Mouse (Mus musculus): ENCODE measurements around the gene Triobp. TPM values are rescaled to one million over a fixed set of nuclear protein-coding genes. Genes with fewer than 3 reads are reported as not detected.

Gene Triobp
- polyA plus RNA-seq, 1 experiment from 2014 or later, result 54.4 TPM

DNA sequence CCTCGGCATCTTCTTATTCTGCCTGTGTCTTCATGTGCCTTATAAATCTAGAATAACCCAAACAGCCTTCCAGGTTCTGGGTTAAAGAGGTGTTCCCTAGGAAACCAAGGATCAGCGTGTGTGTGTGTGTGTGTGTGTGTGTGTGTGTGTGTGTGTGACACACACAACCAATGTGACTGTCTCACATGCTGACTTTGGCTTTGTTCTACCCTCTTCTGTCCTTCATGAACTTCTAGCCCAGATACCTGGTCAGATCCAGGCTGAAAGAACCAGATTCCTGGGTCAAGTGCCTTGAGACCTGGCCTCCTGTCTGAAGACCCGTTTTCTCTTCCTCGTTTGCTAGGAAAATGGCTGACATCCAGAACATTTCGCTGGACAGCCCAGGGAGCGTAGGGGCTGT is 94.1 kb downstream of the Triobp start, which contains the start of gene Galr3:
Gene Galr3, plus strand, starts transcription at position 301 of the 400 bp plus-strand sequence.
- H3K9ac ChIP-seq, result peak within 1 kb of the TSS; percentile 26
- H3K9me3 ChIP-seq, result no peaks in the 10 kb centered on the region
- WGBS, result 56% methylated on average over 6 of the region's 6 CpGs
- H3K27ac ChIP-seq, result peak within 1 kb of the TSS; percentile 10; the same call in 1 of the 2 replicates
- peaks cover 46% of the 10 kb centered on the region for H3K4me1 ChIP-seq
- peak within 1 kb of the TSS; percentile 55 for H3K4me3 ChIP-seq (replicated peaks)
- ATAC-seq (ENCODE audit: insufficient read depth, low FRiP score, low read depth), result no peak
- peaks cover 34% of the 10 kb centered on the region for H3K27me3 ChIP-seq (replicated peaks)
- peak within 1 kb of the TSS; percentile 99 for H3K4me2 ChIP-seq
- H3K36me3 ChIP-seq, result 0 out of 2 replicates have a peak, but pooled peaks cover 4% of the 10 kb centered on the region

DNA sequence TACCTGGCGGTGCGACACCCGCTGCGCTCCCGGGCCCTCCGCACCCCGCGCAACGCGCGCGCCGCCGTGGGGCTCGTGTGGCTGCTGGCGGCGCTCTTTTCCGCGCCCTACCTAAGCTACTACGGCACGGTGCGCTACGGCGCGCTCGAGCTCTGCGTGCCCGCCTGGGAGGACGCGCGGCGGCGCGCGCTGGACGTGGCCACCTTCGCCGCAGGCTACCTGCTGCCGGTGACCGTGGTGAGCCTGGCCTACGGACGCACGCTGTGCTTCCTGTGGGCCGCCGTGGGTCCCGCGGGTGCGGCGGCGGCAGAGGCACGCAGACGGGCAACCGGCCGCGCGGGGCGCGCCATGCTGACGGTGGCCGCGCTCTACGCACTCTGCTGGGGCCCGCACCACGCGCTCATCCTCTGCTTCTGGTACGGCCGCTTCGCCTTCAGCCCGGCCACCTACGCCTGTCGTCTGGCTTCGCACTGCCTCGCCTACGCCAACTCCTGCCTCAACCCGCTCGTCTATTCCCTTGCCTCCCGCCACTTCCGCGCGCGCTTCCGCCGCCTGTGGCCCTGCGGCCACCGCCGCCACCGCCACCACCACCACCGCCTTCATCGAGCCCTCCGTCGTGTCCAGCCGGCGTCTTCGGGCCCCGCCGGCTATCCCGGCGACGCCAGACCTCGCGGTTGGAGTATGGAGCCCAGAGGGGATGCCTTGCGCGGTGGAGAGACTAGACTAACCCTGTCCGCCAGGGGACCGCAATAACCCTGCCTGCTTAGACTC is 95.4 kb downstream of the Triobp start:
- ATAC-seq (ENCODE audit: insufficient read depth, low FRiP score, low read depth), result no peak
- H3K4me2 ChIP-seq, result peak overlapping the region; percentile 99
- WGBS, result under 1% methylated on average over 103 of the region's 105 CpGs
- no peaks in the 10 kb centered on the region for H3K9me3 ChIP-seq
- peaks cover 34% of the 10 kb centered on the region for H3K27me3 ChIP-seq (replicated peaks)
- no peaks in the 10 kb centered on the region for H3K36me3 ChIP-seq
- H3K27ac ChIP-seq, result no peak overlapping the region; the same call in 1 of the 2 replicates
- peak overlapping the region; percentile 26 for H3K9ac ChIP-seq
- peak overlapping the region; percentile 55 for H3K4me3 ChIP-seq (replicated peaks)
- peaks cover 41% of the 10 kb centered on the region for H3K4me1 ChIP-seq

DNA sequence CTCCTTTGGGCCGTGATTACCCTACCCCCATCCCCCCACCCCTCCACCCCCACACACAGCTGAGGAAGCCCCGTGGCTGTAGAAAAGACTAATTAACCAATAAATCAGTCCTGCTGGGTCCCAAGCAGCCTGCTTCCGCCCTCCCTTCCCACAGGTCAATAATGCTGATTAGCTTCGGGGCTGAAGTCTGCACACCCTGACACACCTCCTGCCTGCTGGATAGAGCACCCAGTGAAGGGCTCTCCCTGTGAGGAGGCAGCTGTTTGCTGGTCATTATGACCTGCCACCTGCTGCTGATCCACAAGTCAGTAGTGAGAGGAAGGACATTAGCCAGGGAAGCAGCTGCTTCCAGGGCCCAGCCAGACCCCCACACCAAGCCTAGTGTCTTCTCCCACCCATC is 97.3 kb downstream of the Triobp start:
- H3K9ac ChIP-seq, result no peak overlapping the region
- H3K27me3 ChIP-seq (replicated peaks), result peaks cover 34% of the 10 kb centered on the region
- H3K36me3 ChIP-seq, result no peaks in the 10 kb centered on the region
- H3K4me2 ChIP-seq, result no peak overlapping the region
- H3K27ac ChIP-seq, result peak overlapping the region; percentile 61; the same call in 1 of the 2 replicates
- WGBS, result 21% methylated on average over 4 of the region's 4 CpGs
- H3K9me3 ChIP-seq, result no peaks in the 10 kb centered on the region
- no peak overlapping the region for H3K4me3 ChIP-seq (replicated peaks)
- peaks cover 32% of the 10 kb centered on the region for H3K4me1 ChIP-seq
- ATAC-seq (ENCODE audit: insufficient read depth, low FRiP score, low read depth), result peak; percentile 72; the same call in 1 of the 2 replicates

DNA sequence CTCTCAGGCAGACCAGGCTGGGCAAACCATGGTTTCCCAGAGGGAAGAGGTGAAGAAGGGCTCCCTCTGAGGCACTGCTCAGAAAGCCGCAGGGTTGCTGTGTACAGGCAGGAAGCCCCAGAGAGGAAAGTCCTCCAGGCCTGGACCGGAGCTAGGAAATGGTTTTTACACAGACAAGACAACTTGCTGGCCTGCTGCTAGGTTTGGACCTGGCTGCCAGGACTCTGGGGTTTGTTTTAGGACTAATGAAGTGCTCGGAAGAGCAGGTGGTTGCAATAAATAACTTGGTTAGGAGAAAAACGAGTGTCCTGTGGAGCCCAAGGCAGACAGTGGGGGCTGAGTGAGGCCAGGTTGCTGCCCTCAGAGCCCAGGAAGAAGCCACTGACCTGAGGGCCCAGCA is 100.7 kb downstream of the Triobp start:
- Histone ChIP-seq H3K9me3 (no peaks in the 10 kb centered on the region), H3K27ac (no peak overlapping the region), H3K4me1 (peaks cover 14% of the 10 kb centered on the region; the same call in 1 of the 2 replicates), H3K27me3 (replicated peaks) (peaks cover 6% of the 10 kb centered on the region), H3K9ac (no peak overlapping the region), H3K36me3 (no peaks in the 10 kb centered on the region), H3K4me2 (no peak overlapping the region), H3K4me3 (replicated peaks) (no peak overlapping the region)
- 72% methylated on average over 4 of the region's 4 CpGs for WGBS
- ATAC-seq (ENCODE audit: insufficient read depth, low FRiP score, low read depth), result no peak

DNA sequence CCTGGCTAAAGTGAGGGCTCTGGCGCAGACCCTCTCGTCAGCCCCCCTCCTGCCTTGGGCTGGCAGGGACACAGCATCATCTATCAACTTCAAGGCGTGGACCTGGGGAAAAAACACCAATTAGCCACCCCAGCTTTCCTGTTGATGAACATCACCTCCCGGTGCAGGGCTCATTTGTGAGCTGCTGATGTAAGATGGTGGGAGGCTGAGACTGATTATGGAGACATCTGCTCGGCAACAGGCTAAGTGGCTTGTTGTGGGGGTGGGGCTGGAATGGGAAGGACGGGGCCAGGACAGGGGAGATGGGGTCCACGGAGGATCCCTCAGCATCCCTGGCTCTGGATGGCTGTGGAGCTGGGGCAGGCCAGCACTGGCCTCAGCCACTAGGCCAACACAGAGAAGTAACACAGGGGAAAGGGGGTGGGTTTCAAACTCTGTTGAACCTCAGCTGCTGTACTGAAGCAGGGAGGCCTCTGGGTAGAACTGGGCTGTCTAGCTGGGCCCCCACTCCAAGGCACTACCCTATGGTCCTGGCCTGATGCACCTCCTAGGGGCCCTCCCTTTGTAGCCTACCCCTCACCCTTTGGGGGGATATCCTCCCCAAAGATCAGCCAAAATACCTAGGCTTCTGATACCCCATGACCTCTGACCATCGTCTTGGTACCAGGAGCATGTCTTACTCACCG is 102.8 kb downstream of the Triobp start:
- WGBS, result 50% methylated on average over 9 of the region's 9 CpGs
- H3K27me3 ChIP-seq (replicated peaks), result no peaks in the 10 kb centered on the region

DNA sequence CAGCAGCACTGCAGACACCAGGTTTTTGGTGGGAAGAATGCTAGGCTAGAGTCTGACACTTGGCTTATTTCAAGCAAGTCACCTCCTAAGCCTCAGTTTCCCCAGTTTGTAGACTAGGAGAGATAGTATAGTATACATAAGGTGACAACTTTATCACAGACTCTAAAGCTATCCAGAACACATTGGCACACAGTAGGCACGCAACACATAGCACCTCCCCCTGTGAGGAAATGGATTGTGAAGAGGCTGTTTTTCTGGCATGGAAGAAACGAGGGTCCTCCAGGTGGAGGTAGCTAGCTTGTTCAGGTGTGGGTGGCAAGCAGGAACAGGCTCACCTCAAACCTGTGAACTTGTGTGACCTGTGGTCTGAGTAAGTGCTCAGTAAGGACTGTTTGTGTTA is 103.4 kb downstream of the Triobp start:
- Histone ChIP-seq H3K9ac (no peak overlapping the region), H3K4me2 (no peak overlapping the region), H3K27ac (peak overlapping the region; percentile 78), H3K4me3 (replicated peaks) (no peak overlapping the region), H3K36me3 (peaks cover 27% of the 10 kb centered on the region), H3K27me3 (replicated peaks) (no peaks in the 10 kb centered on the region), H3K9me3 (no peaks in the 10 kb centered on the region), H3K4me1 (peaks cover 5% of the 10 kb centered on the region; the same call in 1 of the 2 replicates)
- ATAC-seq (ENCODE audit: insufficient read depth, low FRiP score, low read depth), result no peak; the same call in 1 of the 2 replicates
- WGBS, result 52% methylated on average over 2 of the region's 2 CpGs

More for the DNA sequence above, 102.8 kb downstream of the Triobp start:
- Histone ChIP-seq H3K4me2 (no peak overlapping the region), H3K27ac (peak overlapping the region; percentile 78), H3K36me3 (peaks cover 20% of the 10 kb centered on the region), H3K9ac (no peak overlapping the region), H3K4me3 (replicated peaks) (no peak overlapping the region), H3K4me1 (peaks cover 5% of the 10 kb centered on the region; the same call in 1 of the 2 replicates), H3K9me3 (no peaks in the 10 kb centered on the region)
- no peak for ATAC-seq (ENCODE audit: insufficient read depth, low FRiP score, low read depth)

DNA sequence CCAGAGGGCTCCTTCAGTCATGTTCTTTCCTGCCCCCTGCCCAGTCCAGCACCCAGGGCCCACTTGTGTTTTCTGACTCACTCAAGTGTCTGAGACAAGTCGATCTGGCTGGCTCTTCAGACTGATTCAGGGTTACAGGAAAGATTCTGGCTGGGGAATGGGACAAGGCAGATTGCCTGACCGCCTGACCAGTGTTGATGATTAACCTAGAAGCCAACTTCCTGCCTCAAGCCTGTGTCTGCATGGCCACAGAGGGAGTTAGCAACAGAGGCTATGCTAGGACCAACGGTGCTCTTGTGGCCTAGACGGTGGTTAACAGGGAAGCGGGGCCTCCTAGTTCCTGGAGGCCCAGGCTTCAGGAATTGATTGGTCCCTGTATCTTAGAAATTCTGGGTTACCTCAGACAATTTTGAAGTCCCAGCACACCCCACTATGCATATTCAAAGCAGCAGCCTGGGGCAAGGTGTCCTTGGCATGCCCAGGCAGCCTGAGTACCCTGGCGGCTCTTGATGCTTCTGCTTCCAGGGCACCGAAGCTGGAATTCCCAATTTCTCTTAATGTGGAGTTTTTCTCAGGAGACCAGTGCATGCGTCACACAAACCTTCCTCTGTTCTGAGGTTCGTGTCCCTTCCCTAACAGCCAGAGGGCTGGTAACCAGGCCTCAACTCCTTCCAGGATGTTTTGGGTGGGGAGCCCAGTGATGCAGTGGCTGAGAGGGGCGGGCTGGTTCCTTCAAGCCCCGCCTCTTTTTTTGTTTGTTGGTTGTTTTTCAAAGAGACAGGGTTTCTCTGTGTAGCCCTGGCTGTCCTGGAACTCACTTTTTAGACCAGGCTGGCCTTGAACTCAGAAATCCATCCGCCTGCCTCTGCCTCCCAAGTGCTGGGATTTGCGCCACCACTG is 104.2 kb downstream of the Triobp start:
- no peaks in the 10 kb centered on the region for H3K27me3 ChIP-seq (replicated peaks)
- no peak overlapping the region for H3K4me3 ChIP-seq (replicated peaks)
- H3K36me3 ChIP-seq, result peaks cover 27% of the 10 kb centered on the region
- WGBS, result 67% methylated on average over 13 of the region's 13 CpGs
- H3K4me2 ChIP-seq, result no peak overlapping the region
- H3K9me3 ChIP-seq, result no peaks in the 10 kb centered on the region
- peaks cover 5% of the 10 kb centered on the region; the same call in 1 of the 2 replicates for H3K4me1 ChIP-seq
- ATAC-seq (ENCODE audit: insufficient read depth, low FRiP score, low read depth), result peak; percentile 64
- H3K27ac ChIP-seq, result peak overlapping the region; percentile 78
- no peak overlapping the region for H3K9ac ChIP-seq

DNA sequence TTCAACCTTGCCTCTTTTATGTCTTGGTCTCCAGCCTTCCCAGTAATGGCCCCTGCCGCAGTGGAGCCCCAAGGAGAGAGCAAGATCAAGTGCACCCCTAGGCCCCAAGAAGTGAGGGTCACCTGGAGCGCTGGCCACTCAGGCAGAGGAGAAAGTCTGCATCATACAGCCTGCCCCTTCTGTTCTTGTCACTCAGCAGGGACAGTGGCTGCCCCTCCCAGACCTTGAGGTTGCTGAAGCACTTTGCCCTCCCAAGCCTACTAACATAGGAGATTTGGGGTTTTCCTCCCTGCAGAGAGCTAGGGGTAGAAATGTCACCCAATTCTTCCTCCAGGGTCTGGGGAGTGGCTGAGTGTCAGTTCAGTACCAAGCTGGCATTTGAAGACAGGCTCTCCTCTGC is 104.8 kb downstream of the Triobp start:
- H3K4me3 ChIP-seq (replicated peaks), result no peak overlapping the region
- H3K36me3 ChIP-seq, result peaks cover 31% of the 10 kb centered on the region
- no peaks in the 10 kb centered on the region for H3K27me3 ChIP-seq (replicated peaks)
- H3K4me2 ChIP-seq, result no peak overlapping the region
- H3K27ac ChIP-seq, result no peak overlapping the region
- ATAC-seq (ENCODE audit: insufficient read depth, low FRiP score, low read depth), result no peak
- H3K4me1 ChIP-seq, result peaks cover 5% of the 10 kb centered on the region; the same call in 1 of the 2 replicates
- H3K9me3 ChIP-seq, result no peaks in the 10 kb centered on the region
- H3K9ac ChIP-seq, result no peak overlapping the region
- 89% methylated on average over 2 of the region's 2 CpGs for WGBS

Small RNAs within 50 kb of the gene (microRNA-seq; reads per million reads assigned to microRNA genes)
- gene Mir6956, result not detected

Other genes with a start within 250 kb of the Triobp start
- 0.10 and 0.12 TPM in 2 replicates for gene Elfn2, start 229.0 kb upstream of the Triobp start, polyA plus RNA-seq (2015; fragmentation: Nextera tagmentation; extraction: Ambion mirVana)
- gene Mfng, start 174.2 kb upstream of the Triobp start, polyA plus RNA-seq (2015; fragmentation: Nextera tagmentation; extraction: Ambion mirVana), result 18.0 and 21.1 TPM in 2 replicates
- 6.6 and 7.6 TPM in 2 replicates for gene Card10, start 144.7 kb upstream of the Triobp start, polyA plus RNA-seq (2015; fragmentation: Nextera tagmentation; extraction: Ambion mirVana)
- gene Cdc42ep1, start 105.1 kb upstream of the Triobp start, polyA plus RNA-seq (2015; fragmentation: Nextera tagmentation; extraction: Ambion mirVana), result 54.1 and 62.1 TPM in 2 replicates
- 210 and 299 TPM in 2 replicates for gene Lgals2, start 92.2 kb upstream of the Triobp start, polyA plus RNA-seq (2015; fragmentation: Nextera tagmentation; extraction: Ambion mirVana)
- 47.1 TPM in 2 replicates for gene Gga1, start 70.5 kb upstream of the Triobp start, polyA plus RNA-seq (2015; fragmentation: Nextera tagmentation; extraction: Ambion mirVana)
- gene Gm49510, start 48.1 kb upstream of the Triobp start, polyA plus RNA-seq (2015; fragmentation: Nextera tagmentation; extraction: Ambion mirVana), result 0.42 and 0.52 TPM in 2 replicates
- gene Sh3bp1, start 48.0 kb upstream of the Triobp start, polyA plus RNA-seq (2015; fragmentation: Nextera tagmentation; extraction: Ambion mirVana), result 34.8 and 36.9 TPM in 2 replicates
- 11.8 and 12.8 TPM in 2 replicates for gene Pdxp, start 33.8 kb upstream of the Triobp start, polyA plus RNA-seq (2015; fragmentation: Nextera tagmentation; extraction: Ambion mirVana)
- 1,300 and 1,476 TPM in 2 replicates for gene Lgals1, start 21.0 kb upstream of the Triobp start, polyA plus RNA-seq (2015; fragmentation: Nextera tagmentation; extraction: Ambion mirVana)
- 47.4 and 49.9 TPM in 2 replicates for gene Nol12, start 12.8 kb upstream of the Triobp start, polyA plus RNA-seq (2015; fragmentation: Nextera tagmentation; extraction: Ambion mirVana)
- 546 and 587 TPM in 2 replicates for gene H1f0, start 80.7 kb downstream of the Triobp start, polyA plus RNA-seq (2015; fragmentation: Nextera tagmentation; extraction: Ambion mirVana)
- gene Galr3, start 94.2 kb downstream of the Triobp start, polyA plus RNA-seq (2015; fragmentation: Nextera tagmentation; extraction: Ambion mirVana), result 0.68 and 0.89 TPM in 2 replicates
- gene Ankrd54, start 115.2 kb downstream of the Triobp start, polyA plus RNA-seq (2015; fragmentation: Nextera tagmentation; extraction: Ambion mirVana), result 49.7 and 51.8 TPM in 2 replicates
- 200 and 222 TPM in 2 replicates for gene Eif3l, start 127.5 kb downstream of the Triobp start, polyA plus RNA-seq (2015; fragmentation: Nextera tagmentation; extraction: Ambion mirVana)
- 11.5 and 11.9 TPM in 2 replicates for gene Micall1, start 161.2 kb downstream of the Triobp start, polyA plus RNA-seq (2015; fragmentation: Nextera tagmentation; extraction: Ambion mirVana)
- gene Polr2f, start 193.3 kb downstream of the Triobp start, polyA plus RNA-seq (2015; fragmentation: Nextera tagmentation; extraction: Ambion mirVana), result 308 and 336 TPM in 2 replicates
- gene 1700088E04Rik, start 193.5 kb downstream of the Triobp start, polyA plus RNA-seq (2015; fragmentation: Nextera tagmentation; extraction: Ambion mirVana), result 6.7 and 6.9 TPM in 2 replicates
- gene Sox10, start 217.5 kb downstream of the Triobp start, polyA plus RNA-seq (2015; fragmentation: Nextera tagmentation; extraction: Ambion mirVana), result 9.1 and 9.7 TPM in 2 replicates